Mouse (Mus musculus) myocyte (in vitro differentiated cells): Measurements from ENCODE around the gene Skint8.

Experiments used
- E2F4 ChIP-seq: IDR thresholded peaks from one replicate; pipeline ENCODE4 v1.6.1; 2011; ENCODE audit warnings: mild to moderate bottlenecking, control low read depth, moderate library complexity; ENCODE audit not compliant: insufficient read depth
- MAX ChIP-seq: IDR thresholded peaks from one replicate; pipeline ENCODE4 v1.6.1; 2011; ENCODE audit warnings: low read depth, mild to moderate bottlenecking, control low read depth
- POLR2A ChIP-seq: IDR thresholded peaks from one replicate; pipeline ENCODE4 v1.6.1; 2011; ENCODE audit warnings: low read depth, mild to moderate bottlenecking, control low read depth, moderate library complexity; ENCODE audit not compliant: insufficient read length
- POLR2AphosphoS2 ChIP-seq: IDR thresholded peaks from one replicate; pipeline ENCODE4 v1.6.1; 2011; ENCODE audit warnings: low read depth, control low read depth; ENCODE audit not compliant: insufficient read length
- REST ChIP-seq: IDR thresholded peaks from one replicate; pipeline ENCODE4 v1.6.1; 2011; ENCODE audit warnings: mild to moderate bottlenecking, control low read depth, moderate library complexity; ENCODE audit not compliant: insufficient read depth, insufficient read length
- TCF12 ChIP-seq: IDR thresholded peaks from one replicate; pipeline ENCODE4 v1.6.1; 2011; ENCODE audit warnings: mild to moderate bottlenecking, control low read depth; ENCODE audit not compliant: poor library complexity, insufficient read depth, severe bottlenecking
- TCF3 ChIP-seq: IDR thresholded peaks from one replicate; pipeline ENCODE4 v1.6.1; 2011; ENCODE audit warnings: low read depth, control low read depth; ENCODE audit not compliant: insufficient read length
- USF1 ChIP-seq: IDR thresholded peaks from one replicate; pipeline ENCODE4 v1.6.1; 2011; ENCODE audit warnings: low read depth, mild to moderate bottlenecking, control low read depth, moderate library complexity

DNA sequence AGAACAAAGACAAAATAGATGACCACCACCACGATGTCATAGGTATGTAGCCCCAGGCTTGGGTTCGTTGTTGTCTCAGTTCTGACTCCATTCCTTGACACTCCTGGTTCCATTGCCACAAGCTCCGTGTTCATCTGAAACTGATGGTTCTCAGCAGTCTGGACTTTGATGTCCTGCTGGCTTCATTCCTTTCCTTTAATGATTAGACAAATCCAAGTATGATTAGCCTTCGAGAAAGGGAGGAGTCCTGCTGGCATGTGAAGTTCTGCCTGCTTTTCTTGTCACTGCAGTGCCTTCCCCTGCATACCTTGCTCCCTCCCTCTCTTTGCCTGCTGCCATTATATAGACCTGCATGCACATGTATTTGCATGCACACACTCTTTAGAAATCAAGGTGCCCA, 20.6 kb upstream of the Skint8 start:
- TF ChIP-seq E2F4 = no peak
- TF ChIP-seq POLR2A = no peak
- TF ChIP-seq USF1 = no peak
- no peak for TF ChIP-seq TCF12
- TF ChIP-seq MAX = no peak
- no peak for TF ChIP-seq POLR2AphosphoS2
- TF ChIP-seq TCF3 = no peak
- TF ChIP-seq REST = no peak
